Mouse (Mus musculus) thymus, postnatal 4 days (tissue): Measurements from ENCODE around the gene Lect2.

ENCODE experiments used
- DNase-seq: peaks from one replicate; pipeline ENCODE4 v3.0.0; 2021

The Lect2 gene

DNA sequence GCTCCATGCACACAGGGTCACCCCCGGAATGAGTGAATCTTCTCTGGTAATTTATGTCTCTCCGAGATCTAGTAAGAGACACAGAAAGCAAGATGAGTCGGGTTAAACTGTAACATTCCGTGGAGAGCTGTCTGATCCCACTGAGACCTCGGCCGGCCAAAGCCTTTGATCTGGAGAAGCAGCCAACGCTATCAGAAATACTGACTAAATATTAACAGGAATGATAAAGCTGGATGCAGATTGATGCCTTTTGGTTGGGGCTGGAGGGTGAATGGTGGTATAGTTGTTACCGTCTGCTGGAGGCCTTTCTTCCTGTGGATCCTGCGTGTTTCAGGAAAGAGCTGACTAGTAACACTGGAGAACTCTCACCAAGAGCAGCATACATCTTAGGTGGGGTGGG, at the start of gene Lect2:
Gene Lect2 (minus strand): TSS at position 102 of the 400 bp plus-strand sequence.
- no peak for DNase-seq

- no peak for DNase-seq
Observed at GRCm38 (mm10) chr13:56597296-56597695, 49.0 kb upstream of the Lect2 start.

GRCm38 (mm10) chr13:56595246-56595645, 46.9 kb upstream of the Lect2 start:
- DNase-seq = no peak

DNA sequence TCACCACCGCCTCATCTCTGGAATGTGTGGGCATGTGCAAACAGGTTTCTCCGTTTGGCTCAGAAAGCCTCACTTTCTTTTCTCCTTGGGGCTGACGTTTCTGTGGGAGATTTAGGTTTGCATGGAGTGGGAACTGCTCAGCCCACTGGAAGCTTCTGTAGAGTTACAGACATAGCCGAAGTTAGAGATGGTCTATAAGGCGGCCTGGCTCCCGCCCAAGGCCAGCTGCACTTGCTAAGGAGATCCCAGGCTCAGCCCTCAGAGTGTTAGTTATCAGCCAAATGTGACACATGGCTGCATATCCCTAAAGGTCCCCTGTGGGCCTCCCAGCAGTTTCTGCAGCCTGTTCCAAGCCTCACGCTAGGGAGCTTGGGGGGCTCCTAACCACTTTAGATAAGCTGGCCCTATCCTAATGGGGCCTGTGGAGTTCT, 45.7 kb upstream of the Lect2 start:
- DNase-seq = no peak

GRCm38 (mm10) chr13:56593196-56593595, 44.9 kb upstream of the Lect2 start:
- no peak for DNase-seq

- DNase-seq = no peak
Observed at GRCm38 (mm10) chr13:56591939-56592338, 43.6 kb upstream of the Lect2 start.

DNA sequence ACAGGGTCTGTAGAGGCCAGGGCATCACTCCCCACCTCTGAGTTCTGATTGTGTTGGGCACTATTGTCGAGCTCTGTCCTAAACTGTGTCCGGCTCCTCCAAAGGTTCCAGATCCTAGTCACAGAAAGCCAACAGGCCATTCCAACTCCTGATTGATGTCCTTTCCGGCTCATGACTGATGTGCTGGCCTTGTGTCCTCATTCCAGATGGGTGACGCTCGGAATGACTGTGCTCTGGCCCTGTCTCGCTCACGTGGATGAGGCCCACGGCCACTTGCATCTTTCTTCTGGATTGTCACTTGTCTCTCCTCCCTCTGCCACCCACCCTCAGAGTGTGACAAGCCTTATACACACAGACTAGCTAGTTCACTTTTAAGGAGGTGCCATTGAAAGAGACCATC, 42.9 kb upstream of the Lect2 start:
- DNase-seq = no peak

DNA sequence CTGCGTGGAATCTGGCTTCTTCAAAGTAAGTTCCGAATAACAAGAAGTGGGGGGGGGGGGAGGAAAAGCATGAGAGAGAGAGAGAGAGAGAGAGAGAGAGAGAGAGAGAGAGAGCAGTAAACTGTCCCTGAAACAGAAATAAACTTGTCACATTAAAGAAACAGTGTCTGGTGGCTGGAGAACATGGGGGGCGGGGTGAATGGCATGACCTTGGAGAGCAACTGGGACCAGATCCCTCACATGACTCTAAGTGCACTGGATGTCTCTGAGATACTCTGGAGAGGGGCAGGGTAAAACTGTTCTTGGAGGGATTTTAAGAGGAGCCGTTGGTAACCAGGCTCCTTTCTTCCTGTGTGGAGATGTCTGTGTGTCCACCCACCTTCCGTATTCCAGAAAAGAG, 41.9 kb upstream of the Lect2 start:
- DNase-seq = no peak

DNA sequence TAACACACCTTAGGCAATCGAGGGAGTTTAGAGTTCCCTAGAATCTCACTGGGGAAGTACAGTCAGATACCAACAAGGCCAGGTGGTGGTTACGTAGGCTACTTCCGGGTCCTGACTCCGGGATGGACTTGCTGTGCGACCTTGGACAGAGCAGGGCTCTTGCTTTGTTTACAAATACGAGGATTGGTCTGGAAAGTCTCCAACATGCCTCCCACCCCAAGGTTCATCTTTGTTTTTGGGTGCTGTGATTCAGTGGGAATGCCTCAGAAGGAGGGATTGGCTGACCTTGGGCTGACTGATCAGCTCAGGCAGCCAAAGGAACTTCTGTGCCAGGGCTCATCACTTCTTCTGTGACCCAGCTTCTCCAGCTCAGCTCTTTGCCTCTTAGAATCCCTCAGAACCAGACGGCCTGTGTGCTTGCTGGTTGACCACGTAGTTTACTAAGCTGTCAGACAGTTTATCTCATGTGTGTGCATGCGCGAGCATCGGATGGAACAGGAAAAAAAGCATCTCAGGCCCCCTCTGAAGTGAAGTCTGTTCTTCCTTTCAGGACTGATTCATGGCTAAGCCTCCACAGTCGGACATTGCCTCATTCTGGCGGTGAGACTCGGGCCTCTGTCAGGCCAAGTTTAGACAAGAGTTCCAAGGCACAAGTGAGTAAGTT, 40.3 kb upstream of the Lect2 start:
- DNase-seq = no peak

- DNase-seq = no peak
Observed at GRCm38 (mm10) chr13:56586046-56586445, 37.7 kb upstream of the Lect2 start.

- DNase-seq = no peak
Observed at GRCm38 (mm10) chr13:56582720-56583119, 34.4 kb upstream of the Lect2 start.

- DNase-seq = peak; percentile 13
Observed at GRCm38 (mm10) chr13:56581961-56582434, 33.7 kb upstream of the Lect2 start.

GRCm38 (mm10) chr13:56581512-56581911, 33.2 kb upstream of the Lect2 start:
- no peak for DNase-seq

- DNase-seq = no peak
Observed at GRCm38 (mm10) chr13:56580450-56580849, 32.1 kb upstream of the Lect2 start.

DNA sequence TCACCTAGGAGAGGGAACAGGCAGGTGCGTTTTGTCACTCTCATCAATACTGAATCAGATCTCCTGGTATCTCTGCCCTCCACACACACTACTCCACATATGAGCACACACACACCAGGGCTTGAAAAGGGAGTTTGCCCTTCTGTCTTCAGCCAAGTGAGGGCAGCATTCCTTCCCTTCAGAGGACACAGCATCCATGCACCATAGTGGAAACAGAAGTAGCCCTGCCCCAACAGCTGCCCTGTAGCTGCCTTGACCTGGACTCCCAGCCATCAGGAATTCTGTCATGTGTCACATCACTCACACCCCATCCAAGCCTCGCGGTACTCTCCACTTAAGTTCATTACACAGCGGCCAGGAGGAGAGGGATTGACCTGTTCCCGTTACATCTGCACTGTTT, 29.8 kb upstream of the Lect2 start:
- DNase-seq = no peak

- DNase-seq = peak; percentile 84
Observed at GRCm38 (mm10) chr13:56575701-56576321, 27.5 kb upstream of the Lect2 start.

- no peak for DNase-seq
Observed at GRCm38 (mm10) chr13:56575074-56575473, 26.8 kb upstream of the Lect2 start.

- DNase-seq = no peak
Observed at GRCm38 (mm10) chr13:56571645-56572044, 23.3 kb upstream of the Lect2 start.

DNA sequence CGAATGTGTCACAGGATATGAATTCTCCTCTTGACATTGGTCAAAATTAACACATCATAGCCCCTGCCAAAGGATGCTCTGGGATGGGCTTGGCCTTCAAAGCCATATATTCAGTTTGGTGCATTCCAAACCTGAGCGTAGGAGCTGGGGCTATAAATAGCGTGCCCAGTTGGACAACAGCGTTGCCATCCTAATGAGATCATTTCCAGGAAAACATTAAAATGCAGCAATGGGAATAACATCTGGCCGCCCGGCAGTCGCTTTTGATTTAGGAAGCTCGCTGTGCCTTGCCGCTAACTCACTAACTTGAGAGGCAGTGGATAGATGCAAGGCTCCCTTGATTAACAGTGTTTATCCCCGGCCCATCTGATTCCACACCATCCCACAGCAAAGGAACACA, 18.0 kb upstream of the Lect2 start:
- no peak for DNase-seq

- peak; percentile 70 for DNase-seq
Observed at GRCm38 (mm10) chr13:56563075-56563474, 14.8 kb upstream of the Lect2 start.

GRCm38 (mm10) chr13:56561129-56561528, 12.8 kb upstream of the Lect2 start:
- no peak for DNase-seq

- no peak for DNase-seq
Observed at GRCm38 (mm10) chr13:56559841-56560370, 11.6 kb upstream of the Lect2 start.

DNA sequence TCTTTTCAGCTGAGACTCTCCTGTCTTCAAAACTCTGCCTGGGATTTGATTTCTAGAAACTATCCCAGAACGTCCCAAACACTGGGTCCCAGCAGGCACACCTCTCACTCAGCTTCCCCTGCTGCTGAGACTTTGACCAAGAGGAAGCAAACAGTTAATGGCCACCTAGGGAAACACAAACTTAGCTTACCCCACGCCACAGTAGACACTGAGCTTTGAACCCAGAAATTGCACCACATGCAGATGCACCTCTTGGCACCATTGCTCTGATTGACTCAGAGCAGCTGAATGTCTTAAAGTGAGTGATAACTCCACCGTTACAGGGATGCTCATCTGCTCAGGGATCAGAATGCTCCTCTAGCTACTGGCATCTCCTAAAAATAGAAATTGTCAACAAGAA, 10.5 kb upstream of the Lect2 start:
- no peak for DNase-seq

GRCm38 (mm10) chr13:56556701-56557100, 8.4 kb upstream of the Lect2 start:
- DNase-seq = no peak
